Mouse (Mus musculus) liver, postnatal 0 days (tissue): Measurements from ENCODE around the gene Adrb1.
"Not testable (repeated sequence)": the region's sequence is repeated elsewhere in the genome, so short reads cannot be mapped to it uniquely, and the experiment has no call there.

Experiments
- CTCF ChIP-seq: sonication (generic); IDR thresholded peaks from 2 replicates; pipeline ENCODE4 v1.5.1; 2016; ENCODE audit warnings: antibody characterized with exemption, low read depth
- EP300 ChIP-seq: IDR thresholded peaks from 2 replicates; pipeline ENCODE4 v1.6.1; 2016; ENCODE audit warnings: antibody characterized with exemption, low read depth, mild to moderate bottlenecking

DNA sequence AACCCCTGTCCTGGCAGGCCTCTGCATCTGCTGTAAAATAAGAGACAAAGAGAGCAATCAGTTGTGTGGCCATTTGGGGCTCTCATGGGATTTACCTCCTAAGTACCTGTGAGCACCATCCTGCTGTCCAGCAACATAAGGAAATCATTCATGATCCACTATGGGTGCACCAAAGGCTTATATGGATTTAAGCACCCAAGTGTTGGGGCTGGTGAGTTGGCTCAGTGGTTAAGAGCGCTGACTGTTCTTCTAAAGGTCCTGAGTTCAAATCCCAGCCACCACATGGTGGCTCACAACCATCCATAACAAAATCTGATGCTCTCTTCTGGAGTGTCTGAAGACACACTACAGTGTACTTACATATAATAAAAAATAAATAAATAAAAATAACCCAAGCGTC, 32.5 kb downstream of the Adrb1 start:
- not testable (repeated sequence) for TF ChIP-seq CTCF, EP300
